Mouse (Mus musculus): Measurements from ENCODE around the gene Amigo3.

DNA sequence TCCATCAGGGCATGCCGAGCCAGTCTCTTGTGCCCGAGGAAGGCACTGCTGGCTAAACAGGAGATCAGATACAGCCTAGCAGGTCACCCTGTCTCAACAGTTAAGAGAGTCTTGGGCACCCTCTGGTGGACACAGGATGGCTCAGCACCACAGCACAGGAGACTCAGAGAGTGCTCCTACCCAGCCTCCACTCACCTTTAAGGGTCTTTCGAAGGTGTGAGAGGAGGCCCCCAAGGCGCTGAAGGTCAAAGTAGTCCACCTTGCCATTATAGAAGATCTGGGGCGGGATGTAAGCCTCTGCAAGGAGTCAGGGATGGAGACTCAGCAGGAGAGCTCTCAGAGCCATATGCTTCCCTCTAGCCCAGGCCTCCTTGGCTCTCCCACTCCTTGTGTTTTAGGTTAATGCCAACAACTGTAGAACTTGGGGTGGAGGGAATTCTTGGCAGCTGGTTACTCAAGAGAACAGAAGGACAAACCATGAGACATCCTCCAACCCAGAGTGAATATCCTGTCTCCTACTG is 12.6 kb downstream of the Amigo3 start:
- TF ChIP-seq CTCF (IDR thresholded peaks at IDR 0.05; ENCODE audit: low read depth, low read length) (peak; percentile 65), POLR2A (IDR thresholded peaks at IDR 0.05; ENCODE audit: borderline replicate concordance, low read depth, low read length) (no peak)

Measured in bone marrow macrophage, adult 2 months (primary cell).